Mouse (Mus musculus): ENCODE data around the gene Retreg3.
A peak's percentile ranks its signal among the peaks of the same experiment; 100 is the strongest.

The Retreg3 gene

GRCm38 (mm10) chr11:101079746-101080145, 39.9 kb downstream of the Retreg3 start:
- DNase-seq (ENCODE audit: low read depth) = no peak

DNA sequence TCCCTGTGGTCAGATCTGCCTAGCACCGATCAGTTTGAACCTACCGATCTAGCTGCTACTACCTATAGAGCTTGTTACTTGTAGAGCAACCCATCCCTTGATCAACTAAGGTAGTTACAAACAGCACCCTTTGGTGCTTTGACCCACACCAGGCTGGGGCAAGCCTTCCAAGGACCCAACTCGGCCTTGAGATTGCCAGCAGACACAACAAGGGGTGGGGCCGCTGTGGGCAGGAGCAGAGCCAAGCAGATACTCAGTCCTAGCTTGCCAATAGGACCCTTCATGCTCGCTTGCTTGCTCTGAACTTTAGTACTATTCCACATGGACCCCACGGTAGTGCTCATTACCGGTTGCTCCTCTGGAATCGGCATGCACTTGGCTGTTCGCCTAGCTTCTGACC, 41.6 kb downstream of the Retreg3 start, which contains the start of gene Hsd17b1:
Hsd17b1 (plus strand) TSS at position 291 of the 400 bp plus-strand sequence.
- no peak for DNase-seq (ENCODE audit: low read depth)

- DNase-seq (ENCODE audit: low read depth) = no peak
Observed at GRCm38 (mm10) chr11:101071810-101072428, 47.8 kb downstream of the Retreg3 start.

DNA sequence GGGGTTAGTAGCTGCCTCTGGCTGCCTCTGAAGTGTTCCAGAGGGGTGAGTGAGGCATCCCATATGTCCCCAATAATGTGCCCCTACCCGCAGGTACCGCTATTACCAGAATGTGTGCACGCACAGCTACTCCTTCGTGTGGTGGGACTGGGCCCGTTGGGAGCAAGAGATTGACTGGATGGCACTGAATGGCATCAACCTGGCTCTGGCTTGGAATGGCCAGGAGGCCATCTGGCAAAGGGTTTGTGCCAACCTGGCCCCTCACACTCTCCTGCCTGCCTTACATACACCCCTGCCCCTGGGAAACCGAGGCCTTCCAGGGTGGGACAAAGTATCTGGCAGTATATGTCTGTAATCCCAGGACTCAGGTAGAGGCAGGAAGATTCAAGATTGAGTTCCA, 48.7 kb downstream of the Retreg3 start:
- DNase-seq (ENCODE audit: low read depth) = no peak

DNA sequence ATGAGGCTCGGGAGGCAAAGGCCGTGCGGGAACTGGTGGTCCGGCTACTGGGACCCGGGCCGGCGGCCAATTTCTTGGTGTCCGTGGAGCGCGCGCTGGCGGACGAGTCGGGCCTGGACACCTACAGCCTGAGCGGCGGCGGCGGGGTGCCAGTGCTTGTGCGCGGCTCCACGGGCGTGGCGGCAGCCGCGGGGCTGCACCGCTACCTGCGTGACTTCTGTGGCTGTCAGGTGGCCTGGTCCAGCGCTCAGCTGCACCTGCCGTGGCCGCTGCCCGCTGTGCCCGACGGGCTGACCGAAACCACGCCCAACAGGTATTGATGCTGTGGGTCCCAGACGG, 49.5 kb downstream of the Retreg3 start:
- DNase-seq (ENCODE audit: low read depth) = no peak

GRCm38 (mm10) chr11:101069391-101070188, 50.1 kb downstream of the Retreg3 start, which contains the start of gene Naglu:
Gene Naglu (plus strand): TSS chr11:101070012.
- DNase-seq (ENCODE audit: low read depth) = peak; percentile 87

GRCm38 (mm10) chr11:101066549-101067412, 52.9 kb downstream of the Retreg3 start:
- no peak for DNase-seq (ENCODE audit: low read depth)

GRCm38 (mm10) chr11:101065002-101065401, 54.7 kb downstream of the Retreg3 start:
- DNase-seq (ENCODE audit: low read depth) = no peak

DNA sequence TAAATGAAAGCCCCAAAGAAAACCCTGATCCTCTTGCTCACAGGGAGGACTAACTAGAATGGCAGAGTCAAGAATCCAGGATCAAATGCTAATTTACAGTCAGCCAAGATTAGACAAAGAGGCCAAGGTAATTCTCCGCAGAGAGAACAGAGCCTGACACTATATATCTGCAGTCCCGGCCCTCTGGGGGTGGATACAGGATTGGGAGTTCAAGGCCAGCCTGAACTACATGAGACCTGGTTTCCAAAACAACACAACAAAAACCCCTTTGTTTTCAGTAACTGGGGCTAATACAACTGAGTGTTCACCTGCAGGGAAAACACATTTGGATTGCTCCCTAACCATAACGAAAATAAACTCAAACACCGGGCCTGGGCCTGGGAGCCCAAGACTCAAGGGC, 55.2 kb downstream of the Retreg3 start:
- DNase-seq (ENCODE audit: low read depth) = no peak

DNA sequence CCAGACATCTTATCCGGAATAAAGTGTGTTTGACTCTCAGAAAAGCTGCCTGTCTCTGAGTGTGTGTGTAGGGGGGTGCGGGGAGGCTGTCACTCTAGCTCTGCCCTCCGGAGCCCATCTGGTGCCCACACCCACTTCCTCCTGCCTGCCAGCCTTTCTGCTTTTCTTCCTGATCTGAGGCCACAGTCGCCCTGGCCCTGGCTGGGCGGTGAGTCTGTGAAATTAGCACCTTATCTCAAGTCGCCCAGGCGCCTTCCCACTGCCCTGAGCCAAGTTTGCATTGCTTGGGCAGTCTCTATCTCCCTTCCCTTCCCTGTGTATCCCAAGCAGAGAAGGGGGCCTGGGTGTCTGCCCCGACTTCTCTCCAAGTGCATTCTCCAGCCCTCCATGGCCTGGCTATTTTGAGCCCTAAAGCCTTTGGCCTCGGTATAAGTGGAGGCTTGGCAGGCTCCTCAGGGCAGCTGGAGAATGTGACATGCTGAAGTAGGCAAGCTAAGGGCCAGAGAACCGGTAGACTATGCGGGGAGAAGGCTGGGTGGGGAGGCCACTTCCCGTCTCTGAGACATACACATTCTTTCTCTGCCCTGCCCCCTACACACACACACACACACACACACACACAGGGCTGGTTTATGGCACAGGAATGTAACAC, 55.9 kb downstream of the Retreg3 start:
- DNase-seq (ENCODE audit: low read depth) = no peak

GRCm38 (mm10) chr11:101062971-101063675, 56.6 kb downstream of the Retreg3 start:
- no peak for DNase-seq (ENCODE audit: low read depth)

GRCm38 (mm10) chr11:101062165-101062884, 57.4 kb downstream of the Retreg3 start:
- no peak for DNase-seq (ENCODE audit: low read depth)

GRCm38 (mm10) chr11:101061049-101061448, 58.6 kb downstream of the Retreg3 start:
- no peak for DNase-seq (ENCODE audit: low read depth)

- DNase-seq (ENCODE audit: low read depth) = peak; percentile 85
Observed at GRCm38 (mm10) chr11:101060126-101060525, 59.6 kb downstream of the Retreg3 start.

- DNase-seq (ENCODE audit: low read depth) = no peak
Observed at GRCm38 (mm10) chr11:101059473-101059872, 60.2 kb downstream of the Retreg3 start.

GRCm38 (mm10) chr11:101058726-101059125, 61.0 kb downstream of the Retreg3 start:
- no peak for DNase-seq (ENCODE audit: low read depth)

- no peak for DNase-seq (ENCODE audit: low read depth)
Observed at GRCm38 (mm10) chr11:101057860-101058259, 61.8 kb downstream of the Retreg3 start.

DNA sequence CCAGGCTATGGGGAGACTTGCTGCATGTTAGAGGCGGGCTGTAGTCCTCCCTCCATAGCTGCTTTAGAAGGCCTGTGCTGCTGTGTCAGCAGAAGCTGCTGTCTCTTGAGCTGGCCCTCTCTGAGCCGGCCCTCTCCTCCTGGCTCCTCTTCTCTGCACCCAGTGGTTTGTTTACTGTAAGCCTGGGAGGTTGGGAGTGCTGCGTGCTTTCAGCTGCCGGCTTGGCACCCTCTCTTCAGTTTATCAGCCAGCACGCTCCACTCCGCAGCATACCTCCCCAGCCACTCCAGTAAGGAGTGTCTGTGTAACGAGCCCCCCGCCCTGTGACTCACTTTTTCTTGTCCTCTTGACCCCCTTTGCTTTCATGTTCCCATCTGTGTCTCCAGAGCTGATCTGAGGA, 62.8 kb downstream of the Retreg3 start:
- no peak for DNase-seq (ENCODE audit: low read depth)

GRCm38 (mm10) chr11:101055418-101055817, 64.3 kb downstream of the Retreg3 start:
- no peak for DNase-seq (ENCODE audit: low read depth)

- DNase-seq (ENCODE audit: low read depth) = no peak
Observed at GRCm38 (mm10) chr11:101053974-101054373, 65.7 kb downstream of the Retreg3 start.
